Mouse (Mus musculus) G1E (cell line): ENCODE measurements around the gene Trak1. TPM values are rescaled to one million over a fixed set of nuclear protein-coding genes. Genes with fewer than 3 reads are reported as not detected.

ENCODE experiments used
- ATAC-seq: 2 replicates; pipeline ENCODE4 v1.8.0; 2016; ENCODE audit warnings: mild to moderate bottlenecking; ENCODE audit not compliant: insufficient number of reproducible peaks, poor library complexity, low FRiP score, severe bottlenecking; ENCODE audit errors: extremely low read depth
- DNase-seq: peaks from one replicate; pipeline ENCODE4 v3.0.0; 2012; ENCODE audit warnings: low spot score
- H3K27me3 ChIP-seq: 2 replicates; pipeline ENCODE4 v1.6.1; 2012; ENCODE audit warnings: mild to moderate bottlenecking, low read length, inconsistent platforms; ENCODE audit not compliant: insufficient read depth
- H3K36me3 ChIP-seq: replicated peaks from 2 replicates; pipeline ENCODE3; 2012; ENCODE audit warnings: mild to moderate bottlenecking, inconsistent platforms
- H3K4me1 ChIP-seq: 2 replicates; pipeline ENCODE4 v1.6.1; 2012; ENCODE audit warnings: low read depth, low read length, inconsistent platforms, mixed read lengths; ENCODE audit not compliant: insufficient read depth
- H3K4me3 ChIP-seq: 2 replicates; pipeline ENCODE4 v1.5.1; 2012; ENCODE audit warnings: low read depth, mild to moderate bottlenecking, inconsistent platforms, low read length, moderate library complexity, mixed read lengths
- H3K9me3 ChIP-seq: replicated peaks from 2 replicates; pipeline ENCODE4 v1.6.1; 2012; ENCODE audit warnings: inconsistent platforms
- CTCF ChIP-seq: IDR thresholded peaks from 2 replicates; pipeline ENCODE4 v1.5.1; 2012; ENCODE audit warnings: low read depth, low read length, inconsistent platforms, mixed read lengths
- GATA1 ChIP-seq: IDR thresholded peaks from 2 replicates; pipeline ENCODE4 v1.6.1; 2012; ENCODE audit warnings: borderline replicate concordance, low read length, inconsistent platforms, mixed read lengths
- GATA2 ChIP-seq: IDR thresholded peaks from 2 replicates; pipeline ENCODE4 v1.6.1; 2012; ENCODE audit warnings: low read depth, low read length, inconsistent platforms, borderline replicate concordance
- POLR2AphosphoS5 ChIP-seq: IDR thresholded peaks from 2 replicates; pipeline ENCODE4 v1.6.1; 2012; ENCODE audit warnings: low read depth, low read length, inconsistent platforms; ENCODE audit not compliant: insufficient replicate concordance
- TAL1 ChIP-seq: conservative IDR thresholded peaks from 2 replicates; pipeline ENCODE4 v1.6.1; 2012; ENCODE audit warnings: low read depth, low read length, inconsistent platforms, mixed read lengths
- polyA plus RNA-seq: library from polyadenylated mRNA; stranded (reverse); fragments of >175 nt; gene quantifications from 2 replicates; pipeline ENCODE4 v1.2.3, GENCODE M21; 2012
- total RNA-seq, 2 experiments: library from RNA; stranded (forward) in 1 of 2; stranded (reverse) in 1 of 2; fragments of 200-1000 nt in 1 of 2; fragments of >200 nt in 1 of 2; fragmentation: Nextera tagmentation in 1 of 2; gene quantifications; 2 replicates each; pipeline ENCODE4 v1.2.3; 2014 to 2017

Gene Trak1
- total and polyA plus RNA-seq, 3 experiments: 13.6 to 35.7 (median 21.3) TPM

DNA sequence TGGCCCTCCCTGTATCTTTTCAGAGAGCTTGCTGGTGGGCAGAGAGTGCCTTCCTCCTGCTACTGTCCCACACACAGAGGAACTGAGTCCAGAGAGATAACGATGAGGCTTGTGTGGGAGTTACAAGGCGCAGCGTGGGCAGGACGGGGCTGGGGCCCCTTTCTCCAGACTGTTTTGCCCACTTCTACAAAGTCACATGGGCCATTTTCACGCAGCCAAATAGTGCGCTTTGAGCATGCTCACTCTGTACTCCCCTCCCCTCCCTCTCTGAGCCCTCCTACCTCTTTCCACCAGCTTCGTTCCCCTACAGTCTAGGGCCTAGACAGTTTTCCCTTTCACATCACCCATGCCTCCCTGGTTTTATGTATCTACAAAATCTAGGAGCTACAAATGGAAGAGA lies 87.3 kb downstream of the Trak1 start:
- DNase-seq (peak; percentile 41), ATAC-seq (peak; percentile 62)
- Histone ChIP-seq H3K9me3 (no peaks in the 10 kb centered on the region), H3K4me3 (peak overlapping the region; percentile 33; the same call in 1 of the 2 replicates), H3K4me1 (peaks cover 36% of the 10 kb centered on the region), H3K27me3 (no peaks in the 10 kb centered on the region; the same call in 1 of the 2 replicates), H3K36me3 (peaks cover 55% of the 10 kb centered on the region)
- TF ChIP-seq CTCF: no peak
- no peak for TF ChIP-seq GATA2
- TF ChIP-seq TAL1: no peak
- TF ChIP-seq POLR2AphosphoS5: no peak

- no peak for ATAC-seq
- H3K4me1 ChIP-seq: peaks cover 40% of the 10 kb centered on the region
- no peaks in the 10 kb centered on the region; the same call in 1 of the 2 replicates for H3K27me3 ChIP-seq
- peak; percentile 73 for DNase-seq
- peak; percentile 98 for TF ChIP-seq CTCF
- TF ChIP-seq POLR2AphosphoS5: no peak
- peak overlapping the region; percentile 33; the same call in 1 of the 2 replicates for H3K4me3 ChIP-seq
- no peaks in the 10 kb centered on the region for H3K9me3 ChIP-seq
- H3K36me3 ChIP-seq: peaks cover 60% of the 10 kb centered on the region
These were observed 87.9 kb downstream of the Trak1 start for GRCm38 (mm10) chr9:121385091-121385748.

DNA sequence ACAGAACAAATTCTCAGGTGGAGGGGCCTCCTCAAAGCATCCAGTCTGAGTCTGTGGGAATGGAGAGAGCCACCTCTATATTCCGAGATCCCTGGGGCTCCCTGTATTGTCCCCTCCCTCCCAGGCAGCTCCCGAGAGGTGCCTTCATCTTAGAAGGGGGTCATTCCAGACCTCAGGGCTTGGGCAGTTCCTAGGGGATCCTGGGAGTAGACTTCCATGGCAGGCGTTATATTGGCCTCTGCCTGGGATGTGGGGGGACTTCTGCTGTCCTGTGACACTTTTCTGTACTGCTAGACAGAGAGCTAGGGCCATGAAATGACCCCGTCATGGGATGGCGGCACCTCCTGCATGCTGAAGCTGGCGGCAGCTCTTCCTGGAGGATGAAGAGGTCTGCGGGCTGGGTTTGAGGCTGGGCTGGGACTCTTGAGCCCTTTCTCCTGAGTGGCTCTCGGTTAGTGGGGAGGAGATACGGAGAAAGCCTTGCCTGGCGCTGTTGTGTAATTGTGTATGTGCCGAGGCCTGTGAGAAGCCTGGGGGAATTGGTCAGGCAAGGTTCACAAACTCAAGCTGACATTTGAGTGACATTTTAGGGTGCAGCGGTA lies 88.5 kb downstream of the Trak1 start:
- DNase-seq (no peak), ATAC-seq (no peak)
- TF ChIP-seq TAL1: no peak
- TF ChIP-seq GATA1: no peak
- TF ChIP-seq POLR2AphosphoS5: no peak
- no peak for TF ChIP-seq CTCF
- TF ChIP-seq GATA2: no peak
- Histone ChIP-seq H3K4me1 (peaks cover 40% of the 10 kb centered on the region), H3K9me3 (no peaks in the 10 kb centered on the region), H3K27me3 (no peaks in the 10 kb centered on the region; the same call in 1 of the 2 replicates), H3K4me3 (no peak overlapping the region), H3K36me3 (peaks cover 57% of the 10 kb centered on the region)

GRCm38 (mm10) chr9:121387539-121388272 lies 90.4 kb downstream of the Trak1 start:
- Histone ChIP-seq H3K9me3 (no peaks in the 10 kb centered on the region), H3K4me1 (peaks cover 40% of the 10 kb centered on the region), H3K4me3 (no peak overlapping the region), H3K36me3 (peaks cover 59% of the 10 kb centered on the region), H3K27me3 (no peaks in the 10 kb centered on the region; the same call in 1 of the 2 replicates)
- ATAC-seq: no peak
- no peak for TF ChIP-seq GATA1
- TF ChIP-seq CTCF: no peak
- no peak for TF ChIP-seq POLR2AphosphoS5
- no peak for TF ChIP-seq GATA2
- no peak for TF ChIP-seq TAL1
- DNase-seq: no peak

- Histone ChIP-seq H3K27me3 (no peaks in the 10 kb centered on the region), H3K9me3 (no peaks in the 10 kb centered on the region), H3K36me3 (peaks cover 59% of the 10 kb centered on the region), H3K4me3 (no peak overlapping the region), H3K4me1 (peaks cover 33% of the 10 kb centered on the region)
- no peak for DNase-seq
- no peak for TF ChIP-seq GATA2
- no peak for TF ChIP-seq POLR2AphosphoS5
- no peak for TF ChIP-seq GATA1
- no peak for TF ChIP-seq CTCF
- TF ChIP-seq TAL1: no peak
- no peak for ATAC-seq
These were observed 91.1 kb downstream of the Trak1 start for GRCm38 (mm10) chr9:121388273-121388931.

- DNase-seq (no peak), ATAC-seq (no peak)
- H3K36me3 ChIP-seq: peaks cover 61% of the 10 kb centered on the region
- TF ChIP-seq CTCF (no peak), POLR2AphosphoS5 (no peak), TAL1 (no peak), GATA1 (no peak), GATA2 (no peak)
- no peaks in the 10 kb centered on the region for H3K27me3 ChIP-seq
- no peaks in the 10 kb centered on the region for H3K9me3 ChIP-seq
- H3K4me1 ChIP-seq: peaks cover 24% of the 10 kb centered on the region
- no peak overlapping the region for H3K4me3 ChIP-seq
These were observed 92.0 kb downstream of the Trak1 start for GRCm38 (mm10) chr9:121389258-121389657.
